In the genomic region with DNA sequence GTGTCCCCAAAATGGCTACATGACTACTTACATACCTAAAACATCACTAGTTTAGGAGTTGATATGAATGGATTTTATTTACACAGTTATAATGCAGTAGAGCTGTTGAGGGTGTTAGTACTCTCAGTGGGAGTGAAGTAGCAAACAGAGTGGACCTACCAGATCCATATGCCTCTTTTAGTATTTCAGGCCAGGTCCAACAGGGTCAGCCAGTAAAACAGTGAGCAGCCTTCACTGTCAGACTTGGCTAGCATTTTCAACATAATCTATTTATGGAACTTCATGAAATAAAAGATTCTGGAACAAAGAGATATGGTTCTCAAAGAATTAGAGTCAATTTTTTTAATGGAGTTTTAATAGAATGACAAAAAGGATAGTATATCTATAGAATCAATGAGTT, we compare ENCODE assay signal across 13 mouse cellular contexts.
"Had no signal": no experiment of that assay in that cellular context is flagged by ENCODE, and none has a peak within 500 bp of the region (broad histone marks: within the 10 kb centered on the region; RNA-seq: fewer than 3 reads in every experiment).

No protein-coding gene starts in this region.

- DNase-seq: cerebellum, adult 9-10 months; cerebellum, adult 9-11 months; cerebellum, postnatal 36 days; embryo, embryonic 11 days; forebrain, postnatal 0 days; gastrocnemius, adult 2 months; gastrocnemius, postnatal 10 days; gastrocnemius, postnatal 14 days; gastrocnemius, postnatal 25 days; gastrocnemius, postnatal 36 days; heart, adult 11 months; heart, adult 18-20 months; heart, adult 2 months had no signal
